Mouse (Mus musculus) urinary bladder, adult 2 months (tissue): ENCODE results near the gene Emg1. TPM values are rescaled to one million over a fixed set of nuclear protein-coding genes. Genes with fewer than 3 reads are reported as not detected.

Source experiments
- DNase-seq: peaks from one replicate; pipeline ENCODE4 v3.0.0; 2022; ENCODE audit warnings: low spot score
- polyA plus RNA-seq: library from polyadenylated mRNA; depleted of rRNA; stranded (reverse); fragments of >200 nt; gene quantifications from 2 replicates; pipeline ENCODE4 v1.2.3, GENCODE M21; 2012

Emg1 gene
- polyA plus RNA-seq, 1 experiment = 84.5 TPM

DNA sequence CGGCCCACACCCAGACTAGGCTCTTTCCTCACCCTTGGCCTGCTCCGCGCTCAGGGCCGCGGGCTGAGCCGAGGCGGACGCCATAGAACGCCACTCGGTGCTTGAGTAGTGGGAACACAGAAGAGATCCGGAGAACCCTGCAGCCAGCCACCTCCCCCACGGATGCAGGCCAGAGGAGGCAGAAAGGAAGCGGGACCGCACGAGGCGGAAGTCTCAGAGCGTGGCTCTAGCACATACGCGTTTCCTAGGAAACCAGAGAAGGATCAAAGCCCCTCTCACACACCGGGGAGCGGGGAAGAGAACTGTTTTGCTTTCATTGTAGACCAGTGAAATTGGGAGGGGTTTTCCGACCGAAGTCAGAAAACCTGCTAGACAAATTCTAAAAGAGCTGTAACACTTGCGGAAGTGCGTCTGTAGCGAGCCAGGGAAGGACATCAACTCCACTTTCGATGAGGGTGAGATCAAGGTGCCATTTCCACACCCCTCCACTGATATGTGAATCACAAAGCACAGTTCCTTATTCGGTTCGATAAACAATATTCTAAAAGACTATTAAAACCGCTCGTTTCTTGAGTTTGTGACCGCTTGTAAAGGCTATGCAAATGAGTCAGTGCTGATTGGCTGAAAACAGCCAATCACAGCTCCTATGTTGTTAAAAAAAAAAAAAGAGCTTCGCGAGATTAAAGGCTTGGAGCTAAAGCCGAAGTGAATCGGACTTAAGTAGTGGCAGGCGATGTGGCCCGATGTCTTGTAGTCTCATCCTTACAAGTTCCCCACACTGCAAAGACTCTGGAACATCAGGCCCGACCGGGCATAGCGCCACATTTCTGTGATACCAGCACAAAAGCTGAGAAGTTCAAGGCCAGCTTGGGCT lies 29.1 kb upstream of the Emg1 start, which contains the start of gene Grcc10:
Grcc10 (minus strand) TSS at position 487 of the 874 bp plus-strand sequence.
- peak; percentile 81 for DNase-seq

- no peak for DNase-seq
Measured at GRCm38 (mm10) chr6:124740211-124740887, 28.4 kb upstream of the Emg1 start.

DNA sequence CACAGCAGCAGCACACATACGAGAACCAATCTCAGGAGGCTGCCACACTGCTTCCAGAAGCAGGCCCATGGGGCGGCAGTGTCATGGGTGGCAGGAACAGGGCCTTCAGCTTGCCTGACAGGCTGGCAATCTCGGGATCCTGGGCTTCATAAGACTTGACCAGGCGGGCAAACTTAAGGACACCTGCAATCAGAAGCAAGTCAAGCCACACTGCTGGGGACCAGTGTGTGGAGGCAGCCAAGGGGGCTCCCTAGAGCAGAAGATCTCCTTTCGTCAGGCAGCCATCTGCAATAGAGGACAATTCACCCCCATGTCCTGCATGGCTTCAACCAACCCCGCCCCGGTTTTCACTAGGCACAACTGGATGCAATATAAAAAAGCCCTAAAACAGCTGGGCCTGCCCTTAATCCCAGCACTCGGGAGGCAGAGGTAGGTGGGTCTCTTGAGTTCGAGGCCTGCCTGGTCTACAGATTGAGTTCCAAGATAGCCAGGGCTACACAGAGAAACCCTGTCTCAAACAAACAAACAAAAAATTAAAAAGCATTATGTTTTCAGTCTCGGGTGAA lies 27.3 kb upstream of the Emg1 start:
- DNase-seq = no peak

DNA sequence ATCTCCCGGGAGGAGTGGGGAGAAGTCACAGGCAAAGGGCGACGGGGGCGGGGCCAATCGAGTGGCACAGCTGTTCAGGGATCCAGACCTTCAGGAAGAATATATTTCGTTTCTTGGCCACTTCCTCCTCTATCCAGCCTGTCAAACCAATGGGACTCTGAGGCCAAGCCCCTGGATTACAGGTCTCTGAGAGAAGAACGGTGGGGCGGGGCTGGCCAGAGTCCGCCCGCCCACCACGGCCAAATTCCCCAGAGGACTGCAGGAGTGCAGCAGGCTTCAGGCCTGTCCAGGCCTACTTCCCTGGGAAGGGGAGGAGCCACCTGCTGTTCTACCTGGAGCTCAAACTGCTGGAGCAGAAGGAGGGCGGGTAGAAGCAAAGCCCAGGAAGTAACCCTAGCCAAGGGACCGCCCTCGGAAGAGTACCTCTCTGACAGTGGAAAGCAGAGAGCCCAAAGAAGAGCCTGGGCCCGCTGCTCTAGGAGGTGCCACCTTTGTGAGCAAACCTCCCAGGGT lies 26.6 kb upstream of the Emg1 start, which contains the start of gene Ptpn6:
Ptpn6 (minus strand) TSS at position 204 of the 513 bp plus-strand sequence.
- peak; percentile 56 for DNase-seq

DNA sequence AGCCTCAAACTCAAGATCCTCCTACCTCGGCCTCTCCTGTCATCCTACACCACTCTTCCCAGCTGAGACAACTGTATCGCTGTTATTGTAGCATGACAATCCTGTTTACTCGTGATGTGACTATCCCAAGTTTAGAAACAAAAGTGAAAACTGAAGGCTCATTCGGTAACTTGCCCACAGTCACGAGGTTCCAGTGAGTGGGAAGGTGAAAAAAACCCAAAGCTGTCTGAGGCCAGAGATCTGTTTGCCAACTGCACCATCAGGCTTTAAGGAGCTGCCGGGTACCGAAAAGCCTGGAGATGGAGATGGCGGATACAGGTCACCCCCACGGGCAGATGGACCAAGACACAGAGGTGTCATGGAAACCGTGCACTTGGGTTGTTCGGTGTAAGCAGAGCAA lies 25.1 kb upstream of the Emg1 start:
- DNase-seq = no peak

- no peak for DNase-seq
Measured at GRCm38 (mm10) chr6:124734417-124734816, 22.4 kb upstream of the Emg1 start.

DNA sequence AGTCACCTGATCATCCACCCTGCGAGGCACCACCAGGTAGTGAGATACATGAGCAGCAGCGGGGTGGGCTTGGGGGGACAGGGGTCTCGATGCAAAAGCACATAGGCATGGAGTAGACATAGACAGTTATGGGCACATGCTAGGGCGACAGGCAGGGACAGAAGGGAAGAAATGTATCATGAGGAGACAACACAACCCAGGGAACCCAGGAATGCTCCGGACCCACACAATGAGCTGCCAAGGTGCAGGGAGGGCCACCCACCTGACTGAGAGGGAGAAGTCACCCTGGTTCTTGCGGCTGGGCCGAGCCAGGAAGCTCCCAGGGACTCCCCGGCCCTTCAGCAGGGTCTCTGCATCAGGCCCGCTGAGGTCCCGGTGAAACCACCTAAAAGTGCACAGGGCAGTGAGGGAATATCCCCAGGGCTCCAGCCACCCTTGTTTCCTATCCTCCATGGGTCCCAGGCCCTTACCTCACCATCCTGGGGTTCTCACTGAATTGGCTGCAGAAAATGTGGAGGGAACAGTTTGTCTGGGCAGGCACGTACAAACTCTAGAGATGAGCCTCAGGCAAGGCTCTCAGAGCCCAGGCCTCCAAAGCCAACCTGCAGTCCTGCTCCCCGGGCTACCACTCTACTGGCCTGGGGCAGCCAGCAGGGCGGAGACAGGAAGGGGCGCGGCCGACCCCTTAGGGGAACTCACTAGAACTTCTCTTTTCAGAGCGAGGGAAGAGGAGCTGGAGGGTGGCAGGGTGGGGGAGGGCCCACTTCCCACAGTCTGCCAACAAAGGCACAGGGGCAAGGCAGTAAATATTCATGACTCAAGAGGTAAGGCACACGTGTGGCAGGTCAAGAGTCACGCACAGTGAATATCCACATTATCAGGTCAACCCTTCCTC lies 20.7 kb upstream of the Emg1 start:
- no peak for DNase-seq

GRCm38 (mm10) chr6:124731038-124731437 lies 19.1 kb upstream of the Emg1 start:
- no peak for DNase-seq

GRCm38 (mm10) chr6:124729850-124730705 lies 18.1 kb upstream of the Emg1 start:
- DNase-seq = no peak

- DNase-seq = no peak
Measured at GRCm38 (mm10) chr6:124728621-124729020, 16.6 kb upstream of the Emg1 start.

GRCm38 (mm10) chr6:124724472-124724871 lies 12.5 kb upstream of the Emg1 start:
- DNase-seq = no peak

DNA sequence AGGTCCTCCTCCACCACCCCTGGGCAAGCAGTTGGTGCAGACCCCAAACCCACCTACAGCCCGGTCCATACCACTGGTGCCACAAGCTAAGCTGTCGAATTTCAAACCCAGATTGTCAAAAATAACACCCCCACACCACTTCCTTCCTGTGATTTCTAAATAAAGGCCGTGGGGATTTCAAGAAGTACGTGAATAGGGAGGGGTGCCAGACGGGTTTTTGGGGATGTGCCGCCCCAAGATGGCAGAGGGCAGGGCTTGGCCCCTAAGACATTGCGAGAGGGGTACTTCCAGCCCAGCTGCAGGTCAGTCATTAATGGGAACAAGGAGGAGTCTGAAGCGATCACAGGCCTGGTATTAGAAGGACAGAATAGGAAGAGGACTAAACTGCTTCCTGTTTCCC lies 11.6 kb upstream of the Emg1 start:
- DNase-seq = no peak

GRCm38 (mm10) chr6:124722876-124723473 lies 11.0 kb upstream of the Emg1 start:
- DNase-seq = no peak

GRCm38 (mm10) chr6:124720904-124721303 lies 8.9 kb upstream of the Emg1 start:
- no peak for DNase-seq

- no peak for DNase-seq
Measured at GRCm38 (mm10) chr6:124719354-124719978, 7.5 kb upstream of the Emg1 start.

- no peak for DNase-seq
Measured at GRCm38 (mm10) chr6:124718703-124719102, 6.7 kb upstream of the Emg1 start.

GRCm38 (mm10) chr6:124717968-124718367 lies 6.0 kb upstream of the Emg1 start:
- DNase-seq = no peak

DNA sequence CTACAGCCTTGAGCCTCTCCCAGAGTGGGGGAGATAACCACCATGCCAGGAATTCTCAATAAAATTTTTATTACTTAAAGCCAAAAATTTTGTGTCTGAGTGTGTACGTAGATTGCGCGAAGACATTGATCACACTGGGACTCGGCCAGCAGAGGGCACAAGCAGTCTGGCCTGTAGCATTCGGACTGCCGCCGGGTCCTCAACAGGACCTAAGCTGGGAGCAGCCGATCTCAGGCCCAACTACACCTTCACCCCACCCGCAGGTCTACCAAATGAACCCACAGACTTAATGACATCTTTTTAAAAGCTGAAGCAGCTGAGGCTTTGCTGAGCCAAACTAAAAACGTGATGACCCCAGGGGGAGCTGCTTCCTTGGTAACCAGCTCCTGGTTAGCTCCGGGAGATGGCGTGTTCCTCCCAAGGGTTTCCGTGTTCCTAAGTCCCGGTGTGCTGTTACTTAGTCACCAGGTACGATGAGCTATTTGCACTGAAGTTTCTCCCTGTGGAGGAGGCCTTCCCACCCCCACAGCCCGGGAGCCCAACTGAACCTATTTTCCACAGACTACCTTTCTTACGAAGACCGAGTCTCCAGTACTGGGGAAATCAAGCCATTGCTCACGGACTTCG lies 5.0 kb upstream of the Emg1 start:
- no peak for DNase-seq

DNA sequence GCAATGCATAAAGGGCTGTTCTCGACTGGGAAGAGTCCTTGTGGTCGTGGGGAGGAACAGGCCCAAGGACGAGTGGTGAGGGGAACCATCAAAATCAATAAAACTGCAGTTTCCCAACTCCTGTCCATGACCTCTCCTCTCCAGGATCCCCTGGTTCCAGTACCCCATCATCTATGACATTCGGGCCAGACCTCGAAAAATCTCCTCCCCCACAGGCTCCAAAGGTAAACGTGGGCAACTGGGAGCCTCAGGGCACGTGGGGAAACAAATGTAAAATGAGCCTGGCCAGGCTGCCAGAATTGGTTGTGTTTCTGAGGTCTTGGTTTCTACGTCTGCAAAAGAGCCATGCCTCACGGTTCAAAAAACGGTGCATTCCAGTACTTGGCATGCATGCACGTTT lies 940 bp upstream of the Emg1 start:
- DNase-seq = no peak
